Mouse (Mus musculus) olfactory bulb, adult 2 months (tissue): ENCODE measurements around the gene Cbln1. TPM values are rescaled to one million over a fixed set of nuclear protein-coding genes. Genes with fewer than 3 reads are reported as not detected.

Source experiments
- H3K27ac ChIP-seq: fragments of 200-500 bp; 2 replicates; pipeline ENCODE4 v1.5.1; 2012; ENCODE audit warnings: low read depth, low read length; ENCODE audit not compliant: insufficient read depth
- H3K4me1 ChIP-seq: fragments of 200-500 bp; 2 replicates; pipeline ENCODE4 v1.6.1; 2012; ENCODE audit warnings: low read length; ENCODE audit not compliant: control insufficient read depth, insufficient read depth
- H3K4me3 ChIP-seq: fragments of 200-500 bp; 2 replicates; pipeline ENCODE4 v1.5.1; 2012; ENCODE audit warnings: mild to moderate bottlenecking, low read depth, low read length, moderate library complexity; ENCODE audit not compliant: insufficient read depth
- CTCF ChIP-seq: fragments of 200-500 bp; IDR thresholded peaks from 2 replicates; pipeline ENCODE4 v1.5.1; 2012; ENCODE audit warnings: low read depth, mild to moderate bottlenecking, low read length, moderate library complexity; ENCODE audit not compliant: insufficient read depth
- POLR2A ChIP-seq: fragments of 200-500 bp; IDR thresholded peaks from 2 replicates; pipeline ENCODE4 v1.6.1; 2012; ENCODE audit warnings: mild to moderate bottlenecking, low read depth, low read length, moderate library complexity; ENCODE audit not compliant: insufficient read depth
- WGBS: fragments of 180-500 bp; shearing (Covaris S2); methylation state at CpG from one replicate; pipeline ENCODE4 v1.1.7; 2018; 5-methylcytosine and 5-hydroxymethylcytosine counted together
- polyA plus RNA-seq: library from polyadenylated mRNA; stranded (reverse); fragments of >200 nt; gene quantifications from 2 replicates; pipeline ENCODE4 v1.2.4, GENCODE M21; 2012; ENCODE audit warnings: low replicate concordance; ENCODE audit not compliant: missing spikeins, insufficient read depth, insufficient read length

Gene Cbln1
- polyA plus RNA-seq, 1 experiment, result not detected

DNA sequence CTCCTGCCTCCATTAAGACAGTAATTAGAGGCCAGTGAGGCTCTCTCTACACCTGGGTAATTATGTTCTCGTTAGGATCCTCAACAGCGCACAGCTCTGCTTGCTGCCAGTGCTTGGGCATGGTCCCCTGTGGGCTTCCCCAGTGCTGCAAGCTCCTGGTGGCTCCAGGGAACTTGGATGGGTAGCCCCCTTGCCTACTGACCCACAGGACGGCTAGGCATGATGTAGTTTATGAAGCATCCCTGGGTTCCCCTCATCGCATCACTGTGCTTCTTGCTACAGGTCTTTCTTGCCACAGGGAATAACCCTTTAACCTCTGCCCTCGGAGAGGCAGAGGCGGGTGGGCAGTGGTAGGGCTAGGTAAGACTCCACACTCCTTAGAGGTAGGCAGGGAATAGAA lies 6.1 kb downstream of the Cbln1 start:
- Histone ChIP-seq H3K27ac (no peak overlapping the region), H3K4me1 (peaks cover 14% of the 10 kb centered on the region), H3K4me3 (no peak overlapping the region)
- 56% methylated on average over 6 of the region's 6 CpGs for WGBS
- TF ChIP-seq POLR2A (no peak), CTCF (no peak)

DNA sequence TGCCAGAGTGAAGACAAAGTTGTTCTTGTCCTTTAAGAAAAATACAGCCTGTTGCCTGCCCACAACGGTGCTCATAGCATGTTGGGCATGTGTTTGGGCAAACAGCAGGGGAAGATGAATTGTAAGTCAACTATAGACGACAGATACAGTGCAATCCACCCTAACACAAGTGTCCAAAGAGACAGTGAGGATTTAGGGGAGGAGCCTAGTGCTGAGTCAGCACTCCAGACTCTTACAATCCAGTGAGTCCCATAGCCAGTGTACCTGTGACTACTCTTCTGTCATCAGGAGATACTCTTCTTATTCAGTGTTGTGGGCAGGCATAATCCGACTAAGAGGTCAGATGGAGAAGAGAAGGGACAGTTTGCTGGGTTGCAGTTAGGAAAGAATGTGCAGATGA lies 8.0 kb downstream of the Cbln1 start:
- TF ChIP-seq CTCF, result no peak
- no peak for TF ChIP-seq POLR2A
- WGBS, result 81% methylated on average over 3 of the region's 3 CpGs
- Histone ChIP-seq H3K4me3 (no peak overlapping the region), H3K4me1 (0 out of 2 replicates have a peak, but pooled peaks cover 2% of the 10 kb centered on the region), H3K27ac (no peak overlapping the region)

DNA sequence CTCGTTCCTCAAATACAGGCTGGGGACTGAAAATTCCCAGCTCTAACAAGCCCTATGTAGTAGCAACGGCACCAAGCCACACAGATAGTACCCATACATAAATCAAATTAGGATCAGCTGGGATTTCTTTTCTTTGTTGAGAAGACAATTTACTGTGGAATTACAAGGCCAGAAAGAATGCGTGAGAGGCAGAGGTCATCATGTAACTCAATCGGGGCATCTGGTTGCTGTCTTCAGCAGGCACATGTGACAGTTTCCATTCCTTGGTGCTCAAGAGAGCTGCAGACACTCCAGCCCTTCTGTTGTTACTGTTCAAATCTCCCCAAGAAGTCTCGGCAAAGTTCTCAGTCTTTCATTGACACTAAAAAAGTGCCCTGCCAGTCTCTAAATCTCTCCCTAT lies 10.6 kb downstream of the Cbln1 start:
- Histone ChIP-seq H3K4me3 (no peak overlapping the region), H3K4me1 (no peaks in the 10 kb centered on the region), H3K27ac (no peak overlapping the region)
- 65% methylated on average over 5 of the region's 5 CpGs for WGBS
- TF ChIP-seq CTCF, result no peak
- TF ChIP-seq POLR2A, result no peak

DNA sequence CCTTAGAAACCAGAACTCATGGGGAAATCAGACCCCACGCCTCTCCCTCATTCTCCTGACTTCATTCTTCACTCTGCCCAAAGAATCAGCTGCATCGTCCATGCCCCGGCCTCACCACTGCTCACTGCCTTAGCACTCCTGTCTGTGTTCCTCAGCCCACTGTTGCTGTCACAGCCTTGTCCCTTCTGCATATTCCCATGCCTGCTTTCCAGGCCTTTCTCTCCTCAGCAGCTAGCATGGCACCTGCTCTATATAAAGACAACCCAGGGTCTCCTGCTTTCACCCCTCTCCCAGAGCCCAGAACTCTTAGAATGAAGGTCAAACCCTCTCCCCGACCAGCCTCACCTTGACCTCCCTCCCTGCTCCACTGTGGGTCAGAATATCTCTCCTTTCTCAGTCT lies 15.5 kb downstream of the Cbln1 start:
- 87% methylated on average over 4 of the region's 4 CpGs for WGBS
- H3K4me1 ChIP-seq, result no peaks in the 10 kb centered on the region
- no peak overlapping the region for H3K27ac ChIP-seq
- no peak overlapping the region for H3K4me3 ChIP-seq
- TF ChIP-seq CTCF (no peak), POLR2A (no peak)

DNA sequence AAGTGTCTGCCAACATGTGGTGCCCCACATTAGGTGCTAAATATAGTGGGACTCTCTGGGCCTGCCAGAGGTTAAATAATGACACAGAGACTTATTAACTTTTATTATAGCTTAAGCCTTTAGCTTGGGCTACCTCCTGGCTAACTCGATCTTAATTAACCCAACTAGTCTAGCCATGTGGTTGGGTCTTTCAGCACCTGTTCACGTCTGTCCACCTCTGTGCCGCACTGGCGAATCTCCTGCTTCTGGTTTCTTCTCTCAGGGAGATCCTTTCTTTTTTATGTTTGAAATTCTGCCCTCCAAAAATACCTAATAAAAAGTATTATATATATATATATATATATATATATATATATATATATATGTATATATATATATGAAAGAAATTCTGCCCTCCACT lies 19.6 kb downstream of the Cbln1 start:
- Histone ChIP-seq H3K4me3 (no peak overlapping the region), H3K4me1 (no peaks in the 10 kb centered on the region), H3K27ac (no peak overlapping the region)
- 96% methylated on average over 4 of the region's 4 CpGs for WGBS
- TF ChIP-seq CTCF (no peak), POLR2A (no peak)

DNA sequence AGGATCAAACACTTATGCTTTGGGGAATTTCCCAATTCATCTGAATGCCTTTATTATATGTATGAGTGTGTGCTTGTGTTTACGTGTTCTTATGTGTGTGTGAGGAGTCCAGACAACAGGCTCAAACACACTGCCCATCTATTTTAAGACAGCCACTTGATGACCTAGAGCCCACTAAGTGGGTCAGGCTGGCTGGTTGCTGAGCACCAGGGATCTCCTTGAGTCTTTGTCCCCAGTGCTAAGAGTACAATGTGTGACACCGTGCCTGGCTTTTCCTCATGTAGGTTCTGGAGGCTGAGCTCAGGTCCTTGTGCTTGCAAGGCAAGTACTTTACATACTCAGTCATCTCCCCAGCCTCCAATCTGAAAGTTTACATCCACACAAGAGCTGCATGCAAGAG lies 20.7 kb downstream of the Cbln1 start:
- no peak overlapping the region for H3K27ac ChIP-seq
- no peak for TF ChIP-seq POLR2A
- TF ChIP-seq CTCF, result no peak
- no peak overlapping the region for H3K4me3 ChIP-seq
- H3K4me1 ChIP-seq, result no peaks in the 10 kb centered on the region
- WGBS, result 79% methylated on average over 2 of the region's 2 CpGs

DNA sequence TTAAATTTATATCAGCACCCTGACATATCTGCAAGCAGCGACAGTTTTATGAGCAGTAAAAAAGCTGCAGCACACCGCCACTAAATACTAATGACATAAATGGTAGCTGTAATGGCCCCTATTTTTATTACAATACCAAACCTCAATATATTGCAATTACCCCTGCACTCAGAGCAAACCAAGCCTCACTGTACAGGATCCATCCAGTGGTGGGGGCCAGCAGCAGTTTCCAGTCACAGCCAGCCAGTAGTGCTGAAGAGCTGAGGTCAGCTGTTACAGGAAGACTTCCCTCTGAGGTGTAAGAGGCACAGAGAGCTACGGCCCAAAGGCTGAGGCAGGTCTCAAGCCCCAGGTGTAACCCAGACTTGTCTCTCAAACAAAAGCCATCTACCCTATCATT lies 37.8 kb downstream of the Cbln1 start:
- no peaks in the 10 kb centered on the region for H3K4me1 ChIP-seq
- no peak for TF ChIP-seq POLR2A
- TF ChIP-seq CTCF, result no peak
- WGBS, result 80% methylated on average over 3 of the region's 3 CpGs
- no peak overlapping the region for H3K4me3 ChIP-seq
- H3K27ac ChIP-seq, result no peak overlapping the region

DNA sequence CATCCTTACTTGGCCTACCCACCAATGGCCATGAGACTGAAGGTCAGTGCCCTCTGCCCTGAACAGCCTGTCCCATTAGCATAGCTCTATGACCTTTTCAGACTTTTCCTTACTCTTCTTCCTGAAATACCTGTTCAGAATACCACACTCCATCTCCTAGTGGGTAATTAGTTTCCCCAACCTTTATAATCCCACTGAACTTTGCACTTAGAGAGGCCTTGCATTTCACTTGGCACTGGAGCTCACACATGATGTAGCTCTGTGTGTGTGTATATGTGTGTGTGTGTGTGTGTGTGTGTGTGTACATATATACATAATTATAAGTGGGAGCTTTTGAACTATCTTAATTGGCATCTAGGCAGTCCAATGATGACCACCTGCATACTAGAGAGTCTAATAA lies 45.2 kb downstream of the Cbln1 start:
- H3K4me3 ChIP-seq, result no peak overlapping the region
- peaks cover 6% of the 10 kb centered on the region for H3K4me1 ChIP-seq
- H3K27ac ChIP-seq, result no peak overlapping the region
- TF ChIP-seq CTCF (no peak), POLR2A (no peak)

DNA sequence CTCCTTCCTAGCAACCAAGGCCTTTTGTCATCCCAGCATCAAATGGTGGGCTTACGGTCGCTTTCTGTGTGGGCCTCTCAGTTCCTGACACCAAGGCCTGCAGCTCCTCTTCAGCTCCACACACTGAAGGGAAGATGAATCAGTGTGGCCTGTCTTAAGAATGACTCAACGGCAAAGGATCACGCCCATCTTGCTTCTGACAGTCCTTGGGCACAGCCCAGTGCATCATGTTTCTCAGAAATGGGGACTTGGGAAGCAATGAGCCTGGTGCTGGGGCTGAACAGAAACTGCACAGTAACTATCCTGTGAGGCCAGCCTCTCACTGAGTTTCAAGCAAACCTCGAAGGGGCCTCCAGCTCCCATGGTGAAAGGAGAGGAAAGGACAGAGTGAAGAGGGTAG lies 47.7 kb downstream of the Cbln1 start:
- WGBS, result 68% methylated on average over 5 of the region's 5 CpGs
- H3K4me1 ChIP-seq, result peaks cover 6% of the 10 kb centered on the region
- TF ChIP-seq POLR2A (no peak), CTCF (no peak)
- no peak overlapping the region for H3K27ac ChIP-seq
- no peak overlapping the region for H3K4me3 ChIP-seq

DNA sequence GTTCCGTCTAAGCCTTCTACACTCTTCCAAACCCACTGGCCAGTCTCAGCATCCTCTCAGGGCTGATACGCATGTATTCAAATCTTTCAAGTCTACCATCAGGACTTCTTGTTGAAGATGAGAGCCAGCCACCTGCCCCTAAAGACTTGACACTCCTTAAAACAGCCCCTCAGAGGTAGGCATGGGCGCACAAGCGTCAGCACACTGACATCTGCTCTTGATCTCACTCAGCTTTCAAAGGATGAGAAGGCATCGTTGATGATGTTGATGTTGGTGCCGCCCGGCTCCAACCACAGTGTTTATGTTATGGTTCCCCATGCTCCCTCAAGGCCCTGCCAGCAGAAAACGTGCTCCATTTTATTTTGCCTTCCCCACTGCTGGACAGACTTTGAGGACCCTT lies 50.7 kb downstream of the Cbln1 start:
- Histone ChIP-seq H3K4me3 (no peak overlapping the region), H3K27ac (no peak overlapping the region), H3K4me1 (peaks cover 6% of the 10 kb centered on the region)
- WGBS, result 82% methylated on average over 8 of the region's 8 CpGs
- TF ChIP-seq POLR2A (no peak), CTCF (no peak)

Other genes starting within 250 kb of the Cbln1 start
- gene 4933402J07Rik, start 91.2 kb upstream of the Cbln1 start, polyA plus RNA-seq, result not detected in 2 replicates